Mouse (Mus musculus): ENCODE data around the gene Parl. TPM values are rescaled to one million over a fixed set of nuclear protein-coding genes. Genes with fewer than 3 reads are reported as not detected.

The Parl gene
- total RNA-seq, 2 experiments from 2014 or later = 168 to 277 TPM

- no peak for ATAC-seq (replicated peaks; ENCODE audit: poor library complexity)
These were observed 63.5 kb downstream of the Parl start for GRCm38 (mm10) chr16:20238646-20239045.

GRCm38 (mm10) chr16:20237426-20237825 lies 64.8 kb downstream of the Parl start:
- no peak for ATAC-seq (replicated peaks; ENCODE audit: poor library complexity)

- ATAC-seq (replicated peaks; ENCODE audit: poor library complexity) = no peak
These were observed 67.8 kb downstream of the Parl start for GRCm38 (mm10) chr16:20234406-20234805.

Other genes with a start within 250 kb of the Parl start
- 41.3 and 47.8 TPM in 2 replicates for gene Klhl24, start 204.8 kb downstream of the Parl start, total RNA-seq (2015)
- gene Klhl24, start 204.8 kb downstream of the Parl start, total RNA-seq (2017) = 53.6 and 69.8 TPM in 2 replicates
- gene Yeats2, start 161.3 kb downstream of the Parl start, total RNA-seq (2015) = 38.9 and 46.6 TPM in 2 replicates
- gene Yeats2, start 161.3 kb downstream of the Parl start, total RNA-seq (2017) = 31.9 and 32.6 TPM in 2 replicates
- gene Map6d1, start 61.0 kb downstream of the Parl start, total RNA-seq (2015) = not detected in 2 replicates
- gene Map6d1, start 61.0 kb downstream of the Parl start, total RNA-seq (2017) = not detected in 2 replicates
- gene Cyp2ab1, start 23.0 kb upstream of the Parl start, total RNA-seq (2015) = 0.05 and 0.78 TPM in 2 replicates
- gene Cyp2ab1, start 23.0 kb upstream of the Parl start, total RNA-seq (2017) = not detected in 2 replicates
- 18.0 and 19.0 TPM in 2 replicates for gene Abcc5, start 124.0 kb upstream of the Parl start, total RNA-seq (2015)
- 14.1 and 20.2 TPM in 2 replicates for gene Abcc5, start 124.0 kb upstream of the Parl start, total RNA-seq (2017)
- 58.4 and 64.7 TPM in 2 replicates for gene Eif2b5, start 196.4 kb upstream of the Parl start, total RNA-seq (2015)
- gene Eif2b5, start 196.4 kb upstream of the Parl start, total RNA-seq (2017) = 85.8 and 87.2 TPM in 2 replicates
- 23.5 and 26.7 TPM in 2 replicates for gene Dvl3, start 214.6 kb upstream of the Parl start, total RNA-seq (2015)
- gene Dvl3, start 214.6 kb upstream of the Parl start, total RNA-seq (2017) = 3.2 and 3.3 TPM in 2 replicates
- gene Ap2m1, start 233.1 kb upstream of the Parl start, total RNA-seq (2015) = 234 and 286 TPM in 2 replicates
- 143 and 149 TPM in 2 replicates for gene Ap2m1, start 233.1 kb upstream of the Parl start, total RNA-seq (2017)
- 21.9 and 28.5 TPM in 2 replicates for gene Abcf3, start 246.2 kb upstream of the Parl start, total RNA-seq (2015)
- gene Abcf3, start 246.2 kb upstream of the Parl start, total RNA-seq (2017) = 28.4 and 35.7 TPM in 2 replicates

Data from megakaryocyte progenitor cell, adult 5-6 weeks (primary cell).